Mouse (Mus musculus) mouse embryonic stem cell (cell line): ENCODE data around the gene Hdac4.

Source experiments
- in situ Hi-C, 2 experiments: fragments of 300-500 bp; cut with MboI; formaldehyde crosslinking; loops; 1 replicate in 1 of 2; 3 replicates in 1 of 2; pipeline ENCODE4 v1.14.3; 2019 to 2020; ENCODE audit warnings: low sequenced_read_pairs in 2 of 2, low pct_unique_long_range_greater_than_20kb in 1 of 2, mixed read lengths in 1 of 2; ENCODE audit not compliant: unreplicated experiment in 1 of 2

Hdac4 gene

GRCm38 (mm10) chr1:91922235-91923152 is 273.0 kb downstream of the Hdac4 start:
- in situ Hi-C loops = loop anchor here (25.0 kb wide), 3 partner anchors 440 to 690 kb away; partner anchors contain the start of genes Ndufa10 (in 1 of the 2), Olfr12 (in 1 of the 2) and Olfr1410 (in 1 of the 2)

GRCm38 (mm10) chr1:91921702-91922101 is 273.8 kb downstream of the Hdac4 start:
- in situ Hi-C loops = loop anchor here (25.0 kb wide), 3 partner anchors 441 to 691 kb away; partner anchors contain the start of genes Ndufa10 (in 1 of the 2), Olfr12 (in 1 of the 2) and Olfr1410 (in 1 of the 2)

GRCm38 (mm10) chr1:91921279-91921678 is 274.2 kb downstream of the Hdac4 start:
- in situ Hi-C loops = loop anchor here (25.0 kb wide), 3 partner anchors 441 to 691 kb away; partner anchors contain the start of genes Ndufa10 (in 1 of the 2), Olfr12 (in 1 of the 2) and Olfr1410 (in 1 of the 2)

GRCm38 (mm10) chr1:91920038-91920589 is 275.4 kb downstream of the Hdac4 start:
- in situ Hi-C loops = loop anchor here (25.0 kb wide), 3 partner anchors 442 to 692 kb away; partner anchors contain the start of genes Ndufa10 (in 1 of the 2), Olfr12 (in 1 of the 2) and Olfr1410 (in 1 of the 2)

- in situ Hi-C loops = loop anchor here (25.0 kb wide), 3 partner anchors 444 to 694 kb away; partner anchors contain the start of genes Ndufa10 (in 1 of the 2), Olfr12 (in 1 of the 2) and Olfr1410 (in 1 of the 2)
These were observed 277.2 kb downstream of the Hdac4 start for GRCm38 (mm10) chr1:91918257-91918800.

GRCm38 (mm10) chr1:91917596-91917995 is 277.9 kb downstream of the Hdac4 start:
- in situ Hi-C loops = loop anchor here (25.0 kb wide), 3 partner anchors 445 to 695 kb away; partner anchors contain the start of genes Ndufa10 (in 1 of the 2), Olfr12 (in 1 of the 2) and Olfr1410 (in 1 of the 2)

- in situ Hi-C loops = loop anchor here (25.0 kb wide), 3 partner anchors 446 to 696 kb away; partner anchors contain the start of genes Ndufa10 (in 1 of the 2), Olfr12 (in 1 of the 2) and Olfr1410 (in 1 of the 2)
These were observed 279.5 kb downstream of the Hdac4 start for GRCm38 (mm10) chr1:91915961-91916360.

GRCm38 (mm10) chr1:91914648-91915047 is 280.9 kb downstream of the Hdac4 start:
- in situ Hi-C loops = loop anchor here (25.0 kb wide), 3 partner anchors 448 to 698 kb away; partner anchors contain the start of genes Ndufa10 (in 1 of the 2), Olfr12 (in 1 of the 2) and Olfr1410 (in 1 of the 2)

- in situ Hi-C loops = loop anchor here (25.0 kb wide), 3 partner anchors 448 to 698 kb away; partner anchors contain the start of genes Ndufa10 (in 1 of the 2), Olfr12 (in 1 of the 2) and Olfr1410 (in 1 of the 2)
These were observed 281.6 kb downstream of the Hdac4 start for GRCm38 (mm10) chr1:91913850-91914249.

GRCm38 (mm10) chr1:91912227-91913119 is 283.0 kb downstream of the Hdac4 start:
- in situ Hi-C loops = loop anchor here (25.0 kb wide), 3 partner anchors 450 to 700 kb away; partner anchors contain the start of genes Ndufa10 (in 1 of the 2), Olfr12 (in 1 of the 2) and Olfr1410 (in 1 of the 2)

- in situ Hi-C loops = loop anchor here (10.0 to 25.0 kb wide), 4 partner anchors 457 to 707 kb away; partner anchors contain the start of genes Ndufa10 (in 1 of the 2), Olfr12 (in 1 of the 2) and Olfr1410 (in 1 of the 2)
These were observed 290.2 kb downstream of the Hdac4 start for GRCm38 (mm10) chr1:91905268-91905667.

GRCm38 (mm10) chr1:91903241-91903981 is 292.1 kb downstream of the Hdac4 start:
- in situ Hi-C loops = loop anchor here (10.0 to 25.0 kb wide), 4 partner anchors 459 to 709 kb away; partner anchors contain the start of genes Ndufa10 (in 1 of the 2), Olfr12 (in 1 of the 2) and Olfr1410 (in 1 of the 2)

GRCm38 (mm10) chr1:91897078-91897477 is 298.4 kb downstream of the Hdac4 start:
- in situ Hi-C loops = no loop called here

GRCm38 (mm10) chr1:91894286-91894685 is 301.2 kb downstream of the Hdac4 start:
- in situ Hi-C loops = no loop called here

GRCm38 (mm10) chr1:91893598-91893997 is 301.9 kb downstream of the Hdac4 start:
- in situ Hi-C loops = no loop called here

- in situ Hi-C loops = no loop called here
These were observed 312.4 kb downstream of the Hdac4 start for GRCm38 (mm10) chr1:91883115-91883514.
